Mouse (Mus musculus) heart, adult 2 months (tissue): ENCODE data around the gene Rnf207. TPM values are rescaled to one million over a fixed set of nuclear protein-coding genes. Genes with fewer than 3 reads are reported as not detected.
A peak's percentile ranks its signal among the peaks of the same experiment; 100 is the strongest.

Source experiments
- DNase-seq, 2 experiments: peaks; one replicate each; pipeline ENCODE4 v3.0.0; 2021
- H3K27ac ChIP-seq: fragments of 200-600 bp; 2 replicates; pipeline ENCODE4 v1.8.1; 2022
- H3K27me3 ChIP-seq: fragments of 200-500 bp; 2 replicates; pipeline ENCODE4 v1.6.1; 2012; ENCODE audit warnings: mild to moderate bottlenecking, low read length, inconsistent platforms, mixed read lengths; ENCODE audit not compliant: control insufficient read depth, insufficient read depth
- H3K36me3 ChIP-seq: fragments of 200-500 bp; 2 replicates; pipeline ENCODE4 v1.6.1; 2012; ENCODE audit warnings: low read length, inconsistent platforms; ENCODE audit not compliant: control insufficient read depth, insufficient read depth
- H3K4me1 ChIP-seq: fragments of 200-500 bp; 2 replicates; pipeline ENCODE4 v1.6.1; 2011; ENCODE audit warnings: low read length; ENCODE audit not compliant: control insufficient read depth, insufficient read depth
- H3K4me3 ChIP-seq: fragments of 200-600 bp; 2 replicates; pipeline ENCODE4 v1.8.1; 2022
- H3K79me2 ChIP-seq: fragments of 200-500 bp; replicated peaks from 2 replicates; pipeline ENCODE4 v1.6.1; 2012; ENCODE audit warnings: mild to moderate bottlenecking, inconsistent platforms, low read length, moderate library complexity, mixed read lengths; ENCODE audit not compliant: control insufficient read depth, insufficient read depth
- H3K9ac ChIP-seq: fragments of 200-500 bp; 2 replicates; pipeline ENCODE4 v1.6.1; 2012; ENCODE audit warnings: low read depth, mild to moderate bottlenecking, control low read depth, inconsistent platforms, low read length, mixed read lengths
- CTCF ChIP-seq: fragments of 200-600 bp; IDR thresholded peaks from 2 replicates; pipeline ENCODE4 v1.8.1; 2022; ENCODE audit warnings: antibody characterized with exemption, mild to moderate bottlenecking, moderate library complexity
- EP300 ChIP-seq: fragments of 200-500 bp; IDR thresholded peaks from 2 replicates; pipeline ENCODE4 v1.6.1; 2011; ENCODE audit warnings: low read depth, low read length, control low read depth; ENCODE audit not compliant: insufficient read depth
- POLR2A ChIP-seq: fragments of 200-500 bp; IDR thresholded peaks from 2 replicates; pipeline ENCODE4 v1.6.1; 2011; ENCODE audit warnings: mild to moderate bottlenecking, low read depth, low read length, control low read depth; ENCODE audit not compliant: insufficient read depth
- WGBS: fragments of 180-500 bp; shearing (Covaris S2); methylation state at CpG from one replicate; pipeline ENCODE4 v1.1.7; 2018; 5-methylcytosine and 5-hydroxymethylcytosine counted together
- intact Hi-C: fragments of 180-260 bp; cut with DNase I; formaldehyde crosslinking; loops from one replicate; pipeline ENCODE4 v1.15.1; 2025
- polyA plus RNA-seq: library from polyadenylated mRNA; depleted of rRNA; stranded (reverse); fragments of >200 nt; gene quantifications from 2 replicates; pipeline ENCODE4 v1.2.3, GENCODE M21; 2012
- total RNA-seq, 2 experiments: library from RNA; stranded (reverse); gene quantifications; 2 replicates each; pipeline ENCODE4 v1.2.3; 2021

Rnf207 gene
- total and polyA plus RNA-seq, 3 experiments: 34.5 to 155 (median 47.7) TPM

DNA sequence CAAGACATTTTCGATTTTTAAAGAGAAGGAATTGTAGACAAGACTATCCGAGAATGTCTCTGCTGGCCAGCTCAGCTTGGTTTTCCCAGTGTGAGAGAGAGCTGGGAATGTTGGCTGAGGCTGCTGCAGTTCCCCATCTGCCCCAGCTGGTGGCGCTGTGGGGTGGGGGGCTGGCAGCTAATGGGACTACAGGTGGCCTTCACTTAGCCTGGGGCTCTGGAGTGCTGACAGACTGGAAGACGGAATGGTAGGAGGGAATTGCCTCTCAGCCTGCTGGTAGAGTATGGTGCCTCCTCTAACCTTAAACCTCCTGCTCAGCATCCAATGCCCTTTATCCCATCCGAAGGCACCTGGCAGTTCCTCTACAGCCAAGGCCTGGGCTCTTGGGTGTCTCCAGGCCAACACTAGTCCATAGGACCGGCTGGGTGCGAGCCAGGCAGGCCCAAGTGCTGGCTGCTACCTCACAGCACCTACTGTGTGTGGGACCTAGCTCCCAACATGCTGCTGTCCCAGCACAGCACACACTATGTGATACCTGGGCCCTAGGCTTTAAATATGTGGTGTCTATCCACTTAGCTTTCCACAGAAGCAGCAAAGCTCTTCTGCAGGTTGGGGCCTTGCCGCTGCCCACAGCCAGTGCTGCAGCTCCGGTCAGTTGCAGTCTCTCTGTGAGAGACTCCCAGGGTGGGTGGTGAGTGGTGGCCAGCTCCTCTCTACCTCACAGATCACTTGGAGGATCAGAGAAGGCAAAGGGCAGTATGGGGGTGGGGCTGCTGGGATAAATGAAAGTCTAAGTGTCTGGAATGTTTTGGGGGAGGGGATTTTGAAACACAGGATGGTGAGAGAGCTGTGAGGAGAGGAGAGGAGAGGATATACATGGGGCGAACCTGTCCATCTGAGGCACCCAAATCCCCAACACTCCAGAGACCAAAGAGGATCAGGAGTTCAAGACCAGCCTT lies 42.1 kb downstream of the Rnf207 start:
- Histone ChIP-seq H3K79me2 (no peaks in the 10 kb centered on the region), H3K4me1 (peaks cover 15% of the 10 kb centered on the region), H3K27ac (no peak overlapping the region), H3K4me3 (no peak overlapping the region), H3K27me3 (no peaks in the 10 kb centered on the region), H3K9ac (no peak overlapping the region), H3K36me3 (no peaks in the 10 kb centered on the region)
- WGBS: 60% methylated on average over 10 of the region's 10 CpGs
- peak; percentile 74 for TF ChIP-seq CTCF
- TF ChIP-seq EP300: no peak
- intact Hi-C loops: no loop called here
- no peak for DNase-seq

- peaks cover 21% of the 10 kb centered on the region for H3K4me1 ChIP-seq
- DNase-seq: peak; percentile 68 to 71
These were observed 44.1 kb downstream of the Rnf207 start for GRCm38 (mm10) chr4:152274681-152275131.

GRCm38 (mm10) chr4:152273621-152274236 lies 45.1 kb downstream of the Rnf207 start, which contains the start of gene Gpr153:
Gpr153 (plus strand) TSS chr4:152274232.
- Histone ChIP-seq H3K27me3 (no peaks in the 10 kb centered on the region), H3K36me3 (no peaks in the 10 kb centered on the region), H3K9ac (peak within 1 kb of the TSS; percentile 65), H3K4me3 (peak within 1 kb of the TSS; percentile 50), H3K27ac (peak within 1 kb of the TSS; percentile 78), H3K4me1 (peaks cover 21% of the 10 kb centered on the region), H3K79me2 (no peaks in the 10 kb centered on the region)
- DNase-seq: peak; percentile 78 to 82
- TF ChIP-seq POLR2A (no peak), CTCF (no peak), EP300 (no peak)
- intact Hi-C loops: loop anchor here (2.0 kb wide), 2 partner anchors 27 to 59 kb away; no protein-coding TSS in a partner anchor
- 6% methylated on average over 39 of the region's 48 CpGs for WGBS

More at GRCm38 (mm10) chr4:152274681-152275131, 44.1 kb downstream of the Rnf207 start:
- TF ChIP-seq EP300 (no peak), CTCF (no peak), POLR2A (peak; percentile 67)
- intact Hi-C loops: no loop called here
- Histone ChIP-seq H3K79me2 (no peaks in the 10 kb centered on the region), H3K36me3 (no peaks in the 10 kb centered on the region), H3K9ac (peak overlapping the region; percentile 65), H3K27me3 (no peaks in the 10 kb centered on the region), H3K27ac (peak overlapping the region; percentile 78), H3K4me3 (peak overlapping the region; percentile 50)
- 23% methylated on average over 20 of the region's 20 CpGs for WGBS

GRCm38 (mm10) chr4:152273191-152273590 lies 45.6 kb downstream of the Rnf207 start:
- intact Hi-C loops: loop anchor here (2.0 kb wide), 2 partner anchors 26 to 58 kb away; no protein-coding TSS in a partner anchor
- Histone ChIP-seq H3K4me1 (peaks cover 23% of the 10 kb centered on the region), H3K9ac (no peak overlapping the region), H3K79me2 (no peaks in the 10 kb centered on the region), H3K4me3 (no peak overlapping the region), H3K27me3 (no peaks in the 10 kb centered on the region), H3K36me3 (no peaks in the 10 kb centered on the region), H3K27ac (peak overlapping the region; percentile 68)
- 49% methylated on average over 3 of the region's 3 CpGs for WGBS
- no peak for DNase-seq
- TF ChIP-seq POLR2A: no peak
- TF ChIP-seq EP300: no peak
- TF ChIP-seq CTCF: no peak

GRCm38 (mm10) chr4:152272449-152273049 lies 46.2 kb downstream of the Rnf207 start:
- 5% methylated on average over 9 of the region's 9 CpGs for WGBS
- Histone ChIP-seq H3K9ac (no peak overlapping the region), H3K4me1 (peaks cover 24% of the 10 kb centered on the region), H3K36me3 (no peaks in the 10 kb centered on the region), H3K27ac (peak overlapping the region; percentile 68), H3K79me2 (no peaks in the 10 kb centered on the region), H3K4me3 (no peak overlapping the region), H3K27me3 (no peaks in the 10 kb centered on the region)
- TF ChIP-seq CTCF: peak; percentile 65
- peak; percentile 38; the same call in 1 of the 2 replicates for TF ChIP-seq EP300
- TF ChIP-seq POLR2A: no peak
- intact Hi-C loops: loop anchor here (2.0 kb wide), 2 partner anchors 26 to 58 kb away; no protein-coding TSS in a partner anchor
- DNase-seq: peak; percentile 79 to 87
